Mouse (Mus musculus) CD4-positive, CD25-positive, alpha-beta regulatory T cell (primary cell): ENCODE results near the gene Gm14151. TPM values are rescaled to one million over a fixed set of nuclear protein-coding genes. Genes with fewer than 3 reads are reported as not detected.

Experiments
- polyA plus RNA-seq: library from polyadenylated mRNA; unstranded; fragments of 100-300 nt; shearing (Covaris generic); gene quantifications from one replicate; pipeline ENCODE4 v1.2.1, GENCODE M21; 2017

The Gm14151 gene
- polyA plus RNA-seq, result not detected

GRCm38 (mm10) chr2:151092250-151092649 lies at the start of gene Gm14151:
Gm14151 (minus strand) TSS chr2:151092350.

GRCm38 (mm10) chr2:151097945-151098344 lies 5.8 kb upstream of the Gm14151 start, which contains the start of gene Gm14147:
Gm14147 (plus strand) TSS chr2:151098245.

GRCm38 (mm10) chr2:151039232-151039695 lies 52.9 kb downstream of the Gm14151 start, which contains the start of the genes Ninl and Nanp:
Ninl (minus strand) TSS chr2:151039382.
Nanp (minus strand) TSS chr2:151039398.

Other genes with a start within 250 kb of the Gm14151 start
- gene Abhd12, start 187.6 kb downstream of the Gm14151 start, polyA plus RNA-seq, result 76.3 TPM
- gene Gins1, start 186.9 kb downstream of the Gm14151 start, polyA plus RNA-seq, result 3.4 TPM
- 0.26 TPM for gene Ninl, start 53.0 kb downstream of the Gm14151 start, polyA plus RNA-seq
- 39.4 TPM for gene Nanp, start 53.0 kb downstream of the Gm14151 start, polyA plus RNA-seq
- gene Gm14147, start 5.9 kb upstream of the Gm14151 start, polyA plus RNA-seq, result not detected